Mouse (Mus musculus) CH12.LX (cell line): ENCODE results near the gene Rd3l. TPM values are rescaled to one million over a fixed set of nuclear protein-coding genes. Genes with fewer than 3 reads are reported as not detected.

Experiments
- DNase-seq: peaks from one replicate; pipeline ENCODE4 v3.0.0-alpha.2; 2013; ENCODE audit errors: extremely low read depth
- H3K27ac ChIP-seq: 2 replicates; pipeline ENCODE4 v1.5.1; 2012; ENCODE audit warnings: low read depth, mild to moderate bottlenecking, control low read depth, moderate library complexity; ENCODE audit not compliant: insufficient read depth
- H3K27me3 ChIP-seq: replicated peaks from 2 replicates; pipeline ENCODE3; 2012; ENCODE audit warnings: inconsistent platforms
- H3K36me3 ChIP-seq, 2 experiments: replicated peaks in 1 of 2; 2 replicates each; pipeline versions ENCODE3 to v1.6.1; 2012; ENCODE audit warnings: inconsistent platforms in 1 of 2, low read length in 1 of 2, mild to moderate bottlenecking in 1 of 2, mixed read lengths in 1 of 2, moderate library complexity in 1 of 2; ENCODE audit not compliant: control insufficient read depth in 1 of 2, insufficient read depth in 1 of 2
- H3K4me1 ChIP-seq, 2 experiments: 2 replicates each; pipeline ENCODE4 v1.6.1; 2012; ENCODE audit warnings: inconsistent platforms in 1 of 2, moderate library complexity in 1 of 2; ENCODE audit not compliant: insufficient read depth in 2 of 2, control insufficient read depth in 1 of 2
- H3K4me2 ChIP-seq: 2 replicates; pipeline ENCODE4 v1.6.1; 2012; ENCODE audit warnings: low read depth, mild to moderate bottlenecking, control low read depth; ENCODE audit not compliant: poor library complexity, insufficient read depth, severe bottlenecking
- H3K4me3 ChIP-seq, 3 experiments: fragments of 150-350 bp in 1 of 3; sonication (generic) in 1 of 3; replicated peaks in 1 of 3; 2 replicates each; pipeline versions ENCODE3 to v1.5.1; 2011 to 2012; ENCODE audit warnings: low read depth in 2 of 3, low read length in 2 of 3, mild to moderate bottlenecking in 2 of 3, moderate library complexity in 2 of 3, control low read depth in 1 of 3, improper control_type of control experiment in 1 of 3, inconsistent platforms in 1 of 3, mixed read lengths in 1 of 3; ENCODE audit not compliant: poor library complexity in 1 of 3
- H3K79me2 ChIP-seq: replicated peaks from 2 replicates; pipeline ENCODE4 v1.6.1; 2012; ENCODE audit warnings: mild to moderate bottlenecking, moderate library complexity; ENCODE audit not compliant: control insufficient read depth, poor library complexity, insufficient read depth, severe bottlenecking; ENCODE audit errors: extremely low read depth
- H3K9ac ChIP-seq: 2 replicates; pipeline ENCODE4 v1.6.1; 2012; ENCODE audit warnings: low read depth, mild to moderate bottlenecking, control low read depth, moderate library complexity; ENCODE audit not compliant: insufficient read depth
- H3K9me3 ChIP-seq: replicated peaks from 2 replicates; pipeline ENCODE3; 2012; ENCODE audit warnings: low read length, inconsistent platforms, mixed read lengths
- BHLHE40 ChIP-seq: IDR thresholded peaks from 2 replicates; pipeline ENCODE4 v1.6.1; 2011; ENCODE audit warnings: mild to moderate bottlenecking, low read depth, low read length, improper control_type of control experiment
- EP300 ChIP-seq: IDR thresholded peaks from 2 replicates; pipeline ENCODE4 v1.6.1; 2011; ENCODE audit warnings: low read length, improper control_type of control experiment
- GABPA ChIP-seq: IDR thresholded peaks from 2 replicates; pipeline ENCODE4 v1.6.1; 2012; ENCODE audit warnings: low read depth, low read length, improper control_type of control experiment, inconsistent platforms; ENCODE audit not compliant: insufficient replicate concordance
- IRF4 ChIP-seq: IDR thresholded peaks from 2 replicates; pipeline ENCODE4 v1.6.1; 2014; ENCODE audit warnings: low read depth, mild to moderate bottlenecking, inconsistent platforms, low read length, improper control_type of control experiment
- JUN ChIP-seq: IDR thresholded peaks from 2 replicates; pipeline ENCODE4 v1.6.1; 2011; ENCODE audit warnings: low read depth, mild to moderate bottlenecking, low read length, improper control_type of control experiment, moderate library complexity; ENCODE audit not compliant: insufficient read depth
- NELFE ChIP-seq: IDR thresholded peaks from 2 replicates; pipeline ENCODE4 v1.6.1; 2011; ENCODE audit warnings: low read depth, low read length, improper control_type of control experiment
- PAX5 ChIP-seq: IDR thresholded peaks from 2 replicates; pipeline ENCODE4 v1.6.1; 2012; ENCODE audit warnings: low read length, inconsistent platforms, mixed read lengths
- POLR2A ChIP-seq: IDR thresholded peaks from 2 replicates; pipeline ENCODE4 v1.6.1; 2011; ENCODE audit warnings: low read depth, mild to moderate bottlenecking, improper control_type of control experiment, low read length
- RAD21 ChIP-seq: IDR thresholded peaks from 2 replicates; pipeline ENCODE4 v1.6.1; 2011; ENCODE audit warnings: low read depth, mild to moderate bottlenecking, low read length, improper control_type of control experiment, moderate library complexity
- RCOR1 ChIP-seq: conservative IDR thresholded peaks from 2 replicates; pipeline ENCODE4 v1.6.1; 2012; ENCODE audit warnings: low read depth, mild to moderate bottlenecking, inconsistent platforms, low read length, improper control_type of control experiment
- USF2 ChIP-seq: conservative IDR thresholded peaks from 2 replicates; pipeline ENCODE4 v1.6.1; 2011; ENCODE audit warnings: low read depth, low read length, improper control_type of control experiment
- ZC3H11A ChIP-seq: IDR thresholded peaks from 2 replicates; pipeline ENCODE4 v1.6.1; 2012; ENCODE audit warnings: low read depth, mild to moderate bottlenecking, inconsistent platforms, low read length, improper control_type of control experiment
- ZMIZ1 ChIP-seq: IDR thresholded peaks from 2 replicates; pipeline ENCODE4 v1.6.1; 2012; ENCODE audit warnings: low read depth, mild to moderate bottlenecking, inconsistent platforms, low read length, improper control_type of control experiment
- ZNF384 ChIP-seq: IDR thresholded peaks from 2 replicates; pipeline ENCODE4 v1.6.1; 2012; ENCODE audit warnings: low read depth, low read length, improper control_type of control experiment, inconsistent platforms
- dilution Hi-C: fragments of 300-500 bp; cut with MboI; formaldehyde crosslinking; loops from 2 replicates; pipeline ENCODE4 v1.14.3; 2020; ENCODE audit warnings: low sequenced_read_pairs; ENCODE audit not compliant: extremely low pct_unique_long_range_greater_than_20kb, extremely low pct_ligation_motif_present
- in situ Hi-C: fragments of 300-500 bp; cut with MboI; formaldehyde crosslinking; loops from 3 replicates; pipeline ENCODE4 v1.14.3; 2019; ENCODE audit warnings: low sequenced_read_pairs, low pct_ligation_motif_present, low pct_unique_long_range_greater_than_20kb, mixed read lengths
- polyA plus RNA-seq: library from polyadenylated mRNA; unstranded; fragments of >175 nt; gene quantifications from 2 replicates; pipeline ENCODE4 v1.2.1, GENCODE M21; 2012; ENCODE audit warnings: low read depth; ENCODE audit not compliant: insufficient read length
- total RNA-seq, 2 experiments: library from RNA; depleted of rRNA; stranded (reverse); fragments of 300-350 nt in 1 of 2; fragments of >200 nt in 1 of 2; gene quantifications; 2 replicates each; pipeline ENCODE4 v1.2.3; 2012 to 2014

The Rd3l gene
- total and polyA plus RNA-seq, 3 experiments, result not detected

- Histone ChIP-seq H3K27ac (no peak overlapping the region), H3K4me1 (peaks cover 17 to 26% of the 10 kb centered on the region in 2 experiments), H3K79me2 (no peaks in the 10 kb centered on the region), H3K4me3 (no peak overlapping the region), H3K4me2 (no peak overlapping the region), H3K36me3 (no peaks in the 10 kb centered on the region), H3K9ac (no peak overlapping the region), H3K27me3 (peaks cover 7% of the 10 kb centered on the region), H3K9me3 (no peaks in the 10 kb centered on the region)
- no peak for TF ChIP-seq PAX5
- DNase-seq, result no peak
- in situ Hi-C loops, result no loop called here
- dilution Hi-C loops, result no loop called here
These were observed 47.1 kb downstream of the Rd3l start for GRCm38 (mm10) chr12:111933971-111934370.

GRCm38 (mm10) chr12:111933032-111933704 lies 47.9 kb downstream of the Rd3l start:
- Histone ChIP-seq H3K9ac (no peak overlapping the region), H3K79me2 (no peaks in the 10 kb centered on the region), H3K36me3 (no peaks in the 10 kb centered on the region), H3K27me3 (peaks cover 6% of the 10 kb centered on the region), H3K4me2 (no peak overlapping the region), H3K4me1 (peaks cover 25 to 34% of the 10 kb centered on the region in 2 experiments), H3K27ac (no peak overlapping the region), H3K4me3 (no peak overlapping the region), H3K9me3 (no peaks in the 10 kb centered on the region)
- no peak for TF ChIP-seq ZNF384
- TF ChIP-seq GABPA, result no peak
- no peak for TF ChIP-seq EP300
- TF ChIP-seq ZC3H11A, result no peak
- TF ChIP-seq RAD21, result no peak
- no peak for TF ChIP-seq NELFE
- TF ChIP-seq ZMIZ1, result no peak
- TF ChIP-seq IRF4, result no peak
- TF ChIP-seq POLR2A, result no peak
- TF ChIP-seq JUN, result no peak
- TF ChIP-seq RCOR1, result no peak
- in situ Hi-C loops, result no loop called here
- dilution Hi-C loops, result no loop called here
- no peak for DNase-seq

- peaks cover 6% of the 10 kb centered on the region for H3K27me3 ChIP-seq
- no peak overlapping the region for H3K9ac ChIP-seq
- H3K4me3 ChIP-seq, result no peak overlapping the region
- TF ChIP-seq USF2, result no peak
- TF ChIP-seq BHLHE40, result 0 out of 2 replicates have a peak, but pooled peaks have one; percentile 11
- TF ChIP-seq, all 38 proteins: peak for 1
- in situ Hi-C loops (no loop called here), dilution Hi-C loops (no loop called here)
- no peaks in the 10 kb centered on the region for H3K79me2 ChIP-seq
- peak; percentile 73 for DNase-seq
- no peak overlapping the region for H3K27ac ChIP-seq
- H3K9me3 ChIP-seq, result no peaks in the 10 kb centered on the region
- H3K4me2 ChIP-seq, result no peak overlapping the region
- no peaks in the 10 kb centered on the region for H3K36me3 ChIP-seq
- peaks cover 26 to 37% of the 10 kb centered on the region in 2 experiments for H3K4me1 ChIP-seq
These were observed 48.6 kb downstream of the Rd3l start for GRCm38 (mm10) chr12:111932513-111932912.
